Mouse (Mus musculus): ENCODE measurements around the gene E330034G19Rik. TPM values are rescaled to one million over a fixed set of nuclear protein-coding genes. Genes with fewer than 3 reads are reported as not detected.
"Not testable (repeated sequence)": the region's sequence is repeated elsewhere in the genome, so short reads cannot be mapped to it uniquely, and the experiment has no call there.

The E330034G19Rik gene
- total and polyA plus RNA-seq, 3 experiments, result not detected

- not testable (repeated sequence) for H3K4me1 ChIP-seq (ENCODE audit: control insufficient read depth in 1 of 2, insufficient read depth in 2 of 2, low read length in 2 of 2); H3K36me3 ChIP-seq (ENCODE audit: control insufficient read depth in 1 of 2, insufficient read depth in 2 of 2, low read length in 2 of 2); H3K4me3 ChIP-seq (ENCODE audit: control insufficient read depth in 1 of 2, insufficient read depth in 1 of 2, low read depth in 2 of 2, low read length in 2 of 2); H3K9me3 ChIP-seq (replicated peaks; ENCODE audit: insufficient read depth, low read length); H3K79me2 ChIP-seq (ENCODE audit: control insufficient read depth, insufficient read depth, low read length, poor library complexity); H3K27me3 ChIP-seq (ENCODE audit: control insufficient read depth in 1 of 2, insufficient read depth in 2 of 2, low read length in 2 of 2); H3K9ac ChIP-seq (ENCODE audit: control insufficient read depth, low read depth, low read length, poor library complexity, severe bottlenecking); DNase-seq (ENCODE audit: low read depth, low spot score); H3K27ac ChIP-seq (ENCODE audit: control insufficient read depth, low read depth, low read length)
Measured at GRCm38 (mm10) chr14:24347007-24347406, 54.0 kb downstream of the E330034G19Rik start.

GRCm38 (mm10) chr14:24358295-24358951 lies 65.4 kb downstream of the E330034G19Rik start:
- H3K27me3 ChIP-seq (ENCODE audit: control insufficient read depth in 1 of 2, insufficient read depth in 2 of 2, low read length in 2 of 2), result no peaks in the 10 kb centered on the region
- TF ChIP-seq BHLHE40 (IDR thresholded peaks at IDR 0.05; ENCODE audit: borderline replicate concordance, low read depth, low read length), result no peak
- no peak for TF ChIP-seq MAX (IDR thresholded peaks at IDR 0.05; ENCODE audit: low read length)
- TF ChIP-seq CTCF (IDR thresholded peaks at IDR 0.05 in 2 of 3, conservative IDR thresholded peaks at IDR 0.05 in 1 of 3; ENCODE audit: control insufficient read depth in 1 of 3, insufficient read depth in 1 of 3, low read depth in 2 of 3, low read length in 3 of 3, poor library complexity in 1 of 3, severe bottlenecking in 1 of 3), result peak; percentile 15 to 45 (median 26); a peak in 3 of 6 replicates
- no peak for TF ChIP-seq MAZ (IDR thresholded peaks at IDR 0.05; ENCODE audit: low read depth, low read length)
- peak; percentile 5 for DNase-seq (ENCODE audit: low read depth, low spot score)

More at GRCm38 (mm10) chr14:24358295-24358951, 65.4 kb downstream of the E330034G19Rik start:
- Histone ChIP-seq H3K4me1 (ENCODE audit: control insufficient read depth in 1 of 2, insufficient read depth in 2 of 2, low read length in 2 of 2) (no peaks in the 10 kb centered on the region), H3K27ac (ENCODE audit: control insufficient read depth, low read depth, low read length) (no peak overlapping the region), H3K9ac (ENCODE audit: control insufficient read depth, low read depth, low read length, poor library complexity, severe bottlenecking) (no peak overlapping the region), H3K4me3 (ENCODE audit: control insufficient read depth in 1 of 2, insufficient read depth in 1 of 2, low read depth in 2 of 2, low read length in 2 of 2) (no peak overlapping the region), H3K9me3 (replicated peaks; ENCODE audit: insufficient read depth, low read length) (no peaks in the 10 kb centered on the region), H3K79me2 (ENCODE audit: control insufficient read depth, insufficient read depth, low read length, poor library complexity) (no peaks in the 10 kb centered on the region), H3K36me3 (ENCODE audit: control insufficient read depth in 1 of 2, insufficient read depth in 2 of 2, low read length in 2 of 2) (no peaks in the 10 kb centered on the region)

Other genes with a start within 250 kb of the E330034G19Rik start
- not detected in 2 replicates for gene Dlg5, start 47.3 kb upstream of the E330034G19Rik start, total RNA-seq (2012; rRNA removed)
- gene Dlg5, start 47.3 kb upstream of the E330034G19Rik start, polyA plus RNA-seq (2012; ENCODE audit: insufficient read depth in 1 of 2, insufficient read length in 2 of 2, low read depth in 1 of 2, low replicate concordance in 2 of 2, missing spikeins in 1 of 2), result not detected
- gene Polr3a, start 193.8 kb downstream of the E330034G19Rik start, total RNA-seq (2012; rRNA removed), result 22.8 and 24.0 TPM in 2 replicates
- gene Polr3a, start 193.8 kb downstream of the E330034G19Rik start, polyA plus RNA-seq (2012; ENCODE audit: insufficient read depth in 1 of 2, insufficient read length in 2 of 2, low read depth in 1 of 2, low replicate concordance in 2 of 2, missing spikeins in 1 of 2), result 10 to 100 TPM in 1 of 2 experiments, not detected in 1; 26.6 TPM
- gene Rps24, start 193.9 kb downstream of the E330034G19Rik start, total RNA-seq (2012; rRNA removed), result 2,513 and 2,687 TPM in 2 replicates
- 1,000 to 10,000 TPM in 1 of 2 experiments, not detected in 1; 2,914 TPM for gene Rps24, start 193.9 kb downstream of the E330034G19Rik start, polyA plus RNA-seq (2012; ENCODE audit: insufficient read depth in 1 of 2, insufficient read length in 2 of 2, low read depth in 1 of 2, low replicate concordance in 2 of 2, missing spikeins in 1 of 2)